Mouse (Mus musculus) small intestine, adult 2 months (tissue): ENCODE results near the gene Cd164l2. TPM values are rescaled to one million over a fixed set of nuclear protein-coding genes. Genes with fewer than 3 reads are reported as not detected.

Experiments used
- H3K27ac ChIP-seq: fragments of 200-500 bp; 2 replicates; pipeline ENCODE4 v1.5.1; 2012; ENCODE audit warnings: low read depth, low read length, control low read depth, inconsistent platforms; ENCODE audit not compliant: insufficient read depth
- H3K27me3 ChIP-seq: fragments of 200-500 bp; 2 replicates; pipeline ENCODE4 v1.6.1; 2012; ENCODE audit warnings: mild to moderate bottlenecking, moderate library complexity, low read length, inconsistent platforms; ENCODE audit not compliant: control insufficient read depth, insufficient read depth
- H3K36me3 ChIP-seq: fragments of 200-500 bp; 2 replicates; pipeline ENCODE4 v1.6.1; 2012; ENCODE audit warnings: mild to moderate bottlenecking, low read length, control low read depth, inconsistent platforms; ENCODE audit not compliant: control insufficient read depth, insufficient read depth
- H3K4me1 ChIP-seq: fragments of 200-500 bp; 2 replicates; pipeline ENCODE4 v1.6.1; 2012; ENCODE audit warnings: low read length, inconsistent platforms, mixed read lengths; ENCODE audit not compliant: control insufficient read depth, insufficient read depth, insufficient read length
- H3K4me3 ChIP-seq: fragments of 200-500 bp; 2 replicates; pipeline ENCODE4 v1.5.1; 2012; ENCODE audit warnings: low read depth, mild to moderate bottlenecking, control low read depth, inconsistent platforms, low read length, moderate library complexity
- CTCF ChIP-seq: fragments of 200-500 bp; IDR thresholded peaks from 2 replicates; pipeline ENCODE4 v1.5.1; 2012; ENCODE audit warnings: low read depth, mild to moderate bottlenecking, control low read depth, inconsistent platforms, low read length, moderate library complexity, mixed read lengths; ENCODE audit not compliant: insufficient replicate concordance, insufficient read length; ENCODE audit errors: extremely low read depth
- POLR2A ChIP-seq: fragments of 200-500 bp; IDR thresholded peaks from 2 replicates; pipeline ENCODE4 v1.6.1; 2012; ENCODE audit warnings: low read depth, mild to moderate bottlenecking, control low read depth, inconsistent platforms, low read length, moderate library complexity
- WGBS: fragments of 180-500 bp; shearing (Covaris S2); methylation state at CpG from one replicate; pipeline ENCODE4 v1.1.7; 2018; 5-methylcytosine and 5-hydroxymethylcytosine counted together
- polyA plus RNA-seq: library from polyadenylated mRNA; depleted of rRNA; stranded (reverse); fragments of >200 nt; gene quantifications from 2 replicates; pipeline ENCODE4 v1.2.3, GENCODE M21; 2012

Gene Cd164l2
- polyA plus RNA-seq, 1 experiment = 0.61 TPM

- H3K4me3 ChIP-seq = no peak overlapping the region
- H3K4me1 ChIP-seq = no peaks in the 10 kb centered on the region
- no peaks in the 10 kb centered on the region for H3K27me3 ChIP-seq
- TF ChIP-seq POLR2A (no peak), CTCF (no peak)
- 92% methylated on average over 11 of the region's 11 CpGs for WGBS
- no peak overlapping the region for H3K27ac ChIP-seq
- H3K36me3 ChIP-seq = peaks cover 77% of the 10 kb centered on the region
Observed at GRCm38 (mm10) chr4:133194482-133194881, 17.4 kb upstream of the Cd164l2 start.

DNA sequence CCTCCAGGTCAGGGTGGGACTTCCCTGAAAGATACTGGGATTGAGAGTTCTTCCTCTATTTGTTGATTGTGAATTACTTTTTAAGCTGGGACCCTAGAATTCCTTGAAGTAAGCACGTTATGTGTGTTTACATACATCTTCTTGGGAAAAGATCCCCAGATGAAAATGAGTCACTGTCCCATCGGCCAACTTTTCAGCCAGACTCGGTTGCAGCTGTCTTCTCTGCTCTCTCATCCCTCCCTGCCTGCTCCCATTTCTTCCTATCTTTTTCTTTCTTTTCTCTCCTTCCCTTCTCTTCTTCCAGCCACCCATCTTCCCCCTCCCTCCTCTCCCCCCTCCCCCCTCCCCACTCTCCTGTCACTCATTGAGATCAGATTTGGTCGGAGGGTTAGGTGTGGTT, 16.9 kb upstream of the Cd164l2 start:
- no peak for TF ChIP-seq CTCF
- TF ChIP-seq POLR2A = no peak
- Histone ChIP-seq H3K36me3 (peaks cover 72% of the 10 kb centered on the region), H3K27me3 (no peaks in the 10 kb centered on the region), H3K4me3 (no peak overlapping the region), H3K4me1 (peaks cover 3% of the 10 kb centered on the region; the same call in 1 of the 2 replicates), H3K27ac (no peak overlapping the region)
- WGBS = 58% methylated on average over 4 of the region's 4 CpGs

DNA sequence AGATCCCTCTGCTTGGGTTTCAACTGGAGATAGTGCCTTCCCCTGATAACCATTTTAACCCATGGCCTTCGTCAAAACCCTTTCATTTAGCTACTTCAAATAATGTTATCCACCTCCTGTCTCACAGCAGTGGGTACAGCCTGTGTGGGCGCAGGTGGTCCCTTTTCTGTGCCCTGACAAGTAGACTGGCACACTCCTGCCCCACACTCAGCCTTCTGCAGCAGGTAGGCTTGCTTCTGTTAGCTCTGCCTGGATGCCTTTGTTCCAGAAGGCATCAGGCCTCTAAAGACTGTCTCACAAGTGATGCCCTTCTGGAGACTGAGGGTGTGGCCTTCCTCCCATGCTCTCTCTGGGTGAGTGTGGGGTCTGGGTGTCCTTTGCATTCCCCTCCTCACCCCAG, 15.8 kb upstream of the Cd164l2 start:
- 78% methylated on average over 2 of the region's 2 CpGs for WGBS
- H3K36me3 ChIP-seq = peaks cover 61% of the 10 kb centered on the region
- no peak overlapping the region for H3K4me3 ChIP-seq
- H3K27ac ChIP-seq = no peak overlapping the region
- peaks cover 14% of the 10 kb centered on the region for H3K4me1 ChIP-seq
- TF ChIP-seq CTCF (no peak), POLR2A (no peak)
- H3K27me3 ChIP-seq = no peaks in the 10 kb centered on the region

DNA sequence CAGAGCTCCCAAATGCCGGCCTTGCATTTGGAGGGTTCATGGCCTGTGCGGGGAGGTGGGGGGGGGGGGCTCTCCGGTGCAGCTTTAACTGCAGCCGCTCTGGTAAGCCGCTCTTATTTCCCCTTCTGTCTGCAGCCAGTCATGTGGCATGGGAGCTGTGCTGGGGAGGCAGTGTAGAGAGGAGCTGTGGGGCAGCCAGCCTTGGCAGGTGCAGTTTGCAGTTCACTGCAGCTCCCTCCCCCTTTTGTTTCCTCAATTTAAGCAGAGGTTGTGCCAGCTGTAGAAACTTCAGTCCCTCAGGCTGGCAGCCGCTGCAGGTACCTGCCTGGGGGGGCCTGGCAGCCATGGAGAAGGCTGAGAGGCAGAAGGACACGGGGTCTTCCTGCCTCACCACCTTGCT, 15.1 kb upstream of the Cd164l2 start:
- peaks cover 55% of the 10 kb centered on the region for H3K36me3 ChIP-seq
- H3K4me3 ChIP-seq = no peak overlapping the region
- TF ChIP-seq POLR2A = no peak
- TF ChIP-seq CTCF = no peak
- H3K27me3 ChIP-seq = no peaks in the 10 kb centered on the region
- 38% methylated on average over 7 of the region's 7 CpGs for WGBS
- no peak overlapping the region for H3K27ac ChIP-seq
- H3K4me1 ChIP-seq = peaks cover 20% of the 10 kb centered on the region

DNA sequence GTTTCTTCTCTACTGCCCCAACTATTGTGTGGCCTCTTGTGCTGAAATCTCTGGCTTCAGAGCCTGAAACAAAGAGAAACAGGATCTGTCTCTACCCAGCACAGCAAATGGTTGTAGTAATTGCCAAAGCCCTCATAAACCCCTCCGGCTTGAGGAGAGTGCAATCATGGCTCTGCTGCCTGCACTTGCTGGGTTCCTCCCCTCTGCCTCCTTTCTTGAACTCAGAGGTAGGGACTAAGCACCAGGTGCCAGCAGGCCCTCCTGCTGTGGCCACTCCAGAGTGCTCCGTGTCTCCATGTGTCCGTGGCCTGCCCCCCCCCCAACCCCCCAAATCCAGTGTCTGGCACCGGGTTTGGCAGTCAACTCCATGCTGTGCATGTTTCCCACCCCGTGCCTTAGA, 14.6 kb upstream of the Cd164l2 start:
- H3K27ac ChIP-seq = no peak overlapping the region
- no peak for TF ChIP-seq CTCF
- TF ChIP-seq POLR2A = no peak
- no peak overlapping the region for H3K4me3 ChIP-seq
- peaks cover 52% of the 10 kb centered on the region for H3K36me3 ChIP-seq
- no peaks in the 10 kb centered on the region for H3K27me3 ChIP-seq
- WGBS = 49% methylated on average over 5 of the region's 5 CpGs
- peaks cover 20% of the 10 kb centered on the region for H3K4me1 ChIP-seq

- H3K4me1 ChIP-seq = peaks cover 20% of the 10 kb centered on the region
- no peak overlapping the region for H3K4me3 ChIP-seq
- no peak for TF ChIP-seq CTCF
- TF ChIP-seq POLR2A = no peak
- WGBS = 69% methylated on average over 13 of the region's 13 CpGs
- no peak overlapping the region for H3K27ac ChIP-seq
- H3K27me3 ChIP-seq = no peaks in the 10 kb centered on the region
- H3K36me3 ChIP-seq = peaks cover 47% of the 10 kb centered on the region
Observed at GRCm38 (mm10) chr4:133197801-133198286, 14.1 kb upstream of the Cd164l2 start.

DNA sequence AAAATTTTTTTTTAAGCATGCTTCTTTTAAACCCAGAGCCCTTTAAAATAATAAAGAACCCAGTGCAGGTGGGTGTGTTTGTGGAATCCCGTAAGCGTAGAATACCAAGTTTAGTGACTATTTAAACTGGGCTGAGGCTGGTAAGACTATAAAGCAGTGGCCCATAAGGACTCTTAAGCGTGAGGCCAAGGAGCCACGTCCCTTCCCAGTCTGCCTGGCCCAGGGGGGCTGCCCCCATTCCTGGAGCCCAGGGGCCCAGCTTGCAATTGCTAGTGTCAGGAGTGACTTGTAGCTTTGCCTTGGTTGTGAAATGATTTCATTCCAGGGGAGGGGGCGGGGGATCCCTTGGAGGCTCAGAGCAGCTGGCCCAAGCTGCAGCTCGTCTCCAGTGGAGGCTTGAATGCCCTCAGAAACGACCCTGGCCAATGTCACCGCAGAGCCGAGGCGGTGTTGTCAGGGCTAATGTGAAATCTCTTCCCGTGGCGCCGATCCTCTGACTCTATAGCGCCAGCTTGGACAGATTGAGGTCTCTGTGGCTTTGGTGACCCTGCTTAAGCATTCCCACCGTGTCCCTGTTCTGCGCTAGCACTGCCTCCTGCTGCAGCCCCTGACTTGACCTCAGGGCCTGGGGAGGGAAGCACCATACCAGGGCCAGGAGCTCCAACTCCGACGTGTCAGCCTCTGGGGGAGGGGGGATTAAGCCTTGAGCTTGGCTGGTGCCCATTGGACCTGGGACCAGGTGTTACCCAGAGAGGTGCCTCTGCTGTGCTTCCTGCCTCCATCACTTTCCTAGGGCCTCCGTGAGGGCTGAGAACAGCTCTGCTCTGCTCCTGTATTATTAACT, 13.4 kb upstream of the Cd164l2 start:
- Histone ChIP-seq H3K4me3 (no peak overlapping the region), H3K36me3 (peaks cover 40% of the 10 kb centered on the region), H3K27me3 (no peaks in the 10 kb centered on the region), H3K27ac (no peak overlapping the region), H3K4me1 (peaks cover 20% of the 10 kb centered on the region)
- WGBS = 76% methylated on average over 19 of the region's 19 CpGs
- TF ChIP-seq CTCF (no peak), POLR2A (no peak)

DNA sequence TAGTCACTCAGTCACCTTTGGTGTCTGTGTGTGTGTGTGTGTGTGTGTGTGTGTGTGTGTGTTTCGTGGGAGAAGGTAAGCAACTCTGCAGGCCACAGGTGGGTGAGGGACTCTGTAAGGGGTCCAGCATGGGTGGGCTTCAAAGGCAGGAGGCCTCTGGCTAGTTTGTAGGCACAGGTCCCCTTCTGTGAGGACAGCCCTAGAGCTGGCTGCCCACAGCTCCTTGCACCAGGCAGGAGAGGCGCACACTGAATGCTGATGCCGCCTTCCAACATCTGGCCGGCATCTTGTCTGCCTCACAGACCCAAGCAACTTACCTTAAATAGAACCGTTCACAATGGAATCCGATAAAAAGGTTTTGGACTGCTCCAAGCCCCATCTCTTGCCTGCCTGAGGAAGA, 12.2 kb upstream of the Cd164l2 start:
- Histone ChIP-seq H3K27me3 (no peaks in the 10 kb centered on the region), H3K27ac (no peak overlapping the region), H3K4me3 (no peak overlapping the region), H3K4me1 (peaks cover 20% of the 10 kb centered on the region), H3K36me3 (peaks cover 30% of the 10 kb centered on the region)
- WGBS = 84% methylated on average over 6 of the region's 6 CpGs
- TF ChIP-seq CTCF (no peak), POLR2A (no peak)
